Mouse (Mus musculus): ENCODE measurements around the gene Gm28308. TPM values are rescaled to one million over a fixed set of nuclear protein-coding genes. Genes with fewer than 3 reads are reported as not detected.

The Gm28308 gene
- polyA plus RNA-seq, 1 experiment from 2014 or later: not detected

GRCm38 (mm10) chr6:52183311-52184080 is 29.6 kb downstream of the Gm28308 start:
- Histone ChIP-seq H3K4me1 (ENCODE audit: control insufficient read depth, insufficient read depth, low read length) (peaks cover 50% of the 10 kb centered on the region), H3K27ac (ENCODE audit: low read length) (peak overlapping the region; percentile 86), H3K9ac (ENCODE audit: low read depth, low read length) (peak overlapping the region; percentile 53), H3K27me3 (replicated peaks; ENCODE audit: control insufficient read depth, insufficient read depth, low read length) (peaks cover 8% of the 10 kb centered on the region), H3K36me3 (ENCODE audit: control insufficient read depth, insufficient read depth, low read length) (no peaks in the 10 kb centered on the region), H3K9me3 (ENCODE audit: control insufficient read depth, low read length) (no peaks in the 10 kb centered on the region), H3K4me2 (ENCODE audit: low read depth, low read length) (peak overlapping the region; percentile 43), H3K4me3 (ENCODE audit: low read length) (peak overlapping the region; percentile 13; the same call in 1 of the 2 replicates)
- peak; percentile 63 for ATAC-seq
- WGBS: 18% methylated on average over 10 of the region's 10 CpGs

DNA sequence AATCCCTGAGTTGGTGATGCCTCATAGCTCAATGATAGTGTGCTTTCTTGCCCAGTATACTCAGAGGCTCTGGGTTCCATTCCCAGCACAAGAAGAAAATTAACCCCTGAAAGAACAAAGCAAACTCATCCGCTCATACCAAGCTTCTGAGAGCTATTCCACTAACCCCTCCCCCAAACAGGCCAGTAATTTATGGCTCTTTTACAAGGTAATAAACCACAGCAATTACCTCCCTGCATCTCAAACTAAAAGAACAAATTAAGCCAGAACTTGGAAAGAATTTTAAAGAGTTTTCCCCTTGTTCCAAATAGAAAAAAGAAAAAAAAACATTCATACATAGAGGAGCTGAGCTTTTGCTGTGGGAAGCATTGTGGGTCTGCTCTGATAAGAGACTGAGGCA is 30.3 kb downstream of the Gm28308 start:
- Histone ChIP-seq H3K4me3 (ENCODE audit: low read length) (0 out of 2 replicates have a peak overlapping the region, but pooled peaks have one; percentile 8), H3K9me3 (ENCODE audit: control insufficient read depth, low read length) (no peaks in the 10 kb centered on the region), H3K36me3 (ENCODE audit: control insufficient read depth, insufficient read depth, low read length) (no peaks in the 10 kb centered on the region), H3K27me3 (replicated peaks; ENCODE audit: control insufficient read depth, insufficient read depth, low read length) (peaks cover 8% of the 10 kb centered on the region), H3K27ac (ENCODE audit: low read length) (peak overlapping the region; percentile 86), H3K9ac (ENCODE audit: low read depth, low read length) (peak overlapping the region; percentile 53), H3K4me1 (ENCODE audit: control insufficient read depth, insufficient read depth, low read length) (peaks cover 51% of the 10 kb centered on the region), H3K4me2 (ENCODE audit: low read depth, low read length) (peak overlapping the region; percentile 43)
- ATAC-seq: peak; percentile 34; the same call in 1 of the 2 replicates
- WGBS: 40% methylated on average over 1 of the region's 1 CpGs

- H3K9me3 ChIP-seq (ENCODE audit: control insufficient read depth, low read length): no peaks in the 10 kb centered on the region
Measured at GRCm38 (mm10) chr6:52182030-52182429, 31.1 kb downstream of the Gm28308 start.

DNA sequence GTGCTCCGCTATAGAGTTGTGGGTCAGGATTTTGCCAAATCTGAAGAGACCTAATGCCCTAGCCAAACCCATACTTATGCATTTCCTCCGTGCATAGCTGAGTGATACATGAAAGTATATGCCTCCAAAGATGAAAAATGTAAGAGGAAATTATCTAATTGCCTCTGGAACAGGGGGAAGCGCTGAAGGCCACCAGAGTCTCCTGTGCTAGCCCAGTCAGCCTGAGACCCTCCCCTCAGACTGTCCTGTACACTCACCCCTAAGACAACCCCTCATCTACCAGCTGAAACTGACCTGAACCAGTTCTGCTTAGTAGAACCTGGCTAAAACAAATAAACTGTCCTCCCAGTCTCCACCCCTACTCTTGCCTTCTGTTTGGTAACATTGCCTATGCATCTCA is 32.4 kb downstream of the Gm28308 start:
- no peak for ATAC-seq
- Histone ChIP-seq H3K27ac (ENCODE audit: low read length) (peak overlapping the region; percentile 61), H3K4me2 (ENCODE audit: low read depth, low read length) (peak overlapping the region; percentile 82), H3K9ac (ENCODE audit: low read depth, low read length) (peak overlapping the region; percentile 79), H3K27me3 (replicated peaks; ENCODE audit: control insufficient read depth, insufficient read depth, low read length) (peaks cover 8% of the 10 kb centered on the region), H3K36me3 (ENCODE audit: control insufficient read depth, insufficient read depth, low read length) (no peaks in the 10 kb centered on the region), H3K4me3 (ENCODE audit: low read length) (peak overlapping the region; percentile 63), H3K9me3 (ENCODE audit: control insufficient read depth, low read length) (no peaks in the 10 kb centered on the region), H3K4me1 (ENCODE audit: control insufficient read depth, insufficient read depth, low read length) (peaks cover 60% of the 10 kb centered on the region)
- 42% methylated on average over 3 of the region's 3 CpGs for WGBS

More at GRCm38 (mm10) chr6:52182030-52182429, 31.1 kb downstream of the Gm28308 start:
- H3K9ac ChIP-seq (ENCODE audit: low read depth, low read length): 0 out of 2 replicates have a peak overlapping the region, but pooled peaks have one; percentile 79
- H3K27ac ChIP-seq (ENCODE audit: low read length): no peak overlapping the region
- ATAC-seq: no peak
- no peak overlapping the region for H3K4me3 ChIP-seq (ENCODE audit: low read length)
- no peaks in the 10 kb centered on the region for H3K36me3 ChIP-seq (ENCODE audit: control insufficient read depth, insufficient read depth, low read length)
- H3K4me2 ChIP-seq (ENCODE audit: low read depth, low read length): no peak overlapping the region
- H3K4me1 ChIP-seq (ENCODE audit: control insufficient read depth, insufficient read depth, low read length): peaks cover 58% of the 10 kb centered on the region
- WGBS: 50% methylated on average over 2 of the region's 2 CpGs
- peaks cover 8% of the 10 kb centered on the region for H3K27me3 ChIP-seq (replicated peaks; ENCODE audit: control insufficient read depth, insufficient read depth, low read length)

DNA sequence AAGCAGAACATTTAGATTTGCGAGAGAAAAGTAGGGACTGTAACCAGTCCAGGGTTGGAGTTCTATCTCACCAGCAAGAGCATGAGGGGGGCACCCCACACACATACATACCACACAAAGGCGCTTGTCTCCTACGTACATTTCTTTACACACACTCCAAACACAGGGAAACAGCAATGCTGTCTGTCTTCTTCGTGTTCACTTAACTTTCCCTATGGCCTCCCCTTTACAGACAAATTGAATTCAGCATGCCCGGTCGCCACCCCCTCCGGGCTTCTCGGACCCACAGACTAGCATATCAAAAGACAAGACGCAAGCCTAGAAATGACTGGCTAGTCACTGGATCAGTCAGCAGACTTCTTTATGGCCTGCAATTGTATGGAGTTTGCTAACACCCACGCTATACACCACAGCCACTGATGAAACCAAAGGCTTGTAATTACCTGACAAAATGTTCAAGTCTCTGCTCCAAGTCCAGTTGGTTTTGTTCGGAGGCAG is 32.9 kb downstream of the Gm28308 start:
- Histone ChIP-seq H3K4me3 (ENCODE audit: low read length) (peak overlapping the region; percentile 63), H3K4me2 (ENCODE audit: low read depth, low read length) (peak overlapping the region; percentile 82), H3K36me3 (ENCODE audit: control insufficient read depth, insufficient read depth, low read length) (no peaks in the 10 kb centered on the region), H3K9ac (ENCODE audit: low read depth, low read length) (peak overlapping the region; percentile 79), H3K4me1 (ENCODE audit: control insufficient read depth, insufficient read depth, low read length) (peaks cover 55% of the 10 kb centered on the region), H3K9me3 (ENCODE audit: control insufficient read depth, low read length) (no peaks in the 10 kb centered on the region), H3K27ac (ENCODE audit: low read length) (peak overlapping the region; percentile 61), H3K27me3 (replicated peaks; ENCODE audit: control insufficient read depth, insufficient read depth, low read length) (peaks cover 8% of the 10 kb centered on the region)
- WGBS: 43% methylated on average over 11 of the region's 11 CpGs
- no peak for ATAC-seq

DNA sequence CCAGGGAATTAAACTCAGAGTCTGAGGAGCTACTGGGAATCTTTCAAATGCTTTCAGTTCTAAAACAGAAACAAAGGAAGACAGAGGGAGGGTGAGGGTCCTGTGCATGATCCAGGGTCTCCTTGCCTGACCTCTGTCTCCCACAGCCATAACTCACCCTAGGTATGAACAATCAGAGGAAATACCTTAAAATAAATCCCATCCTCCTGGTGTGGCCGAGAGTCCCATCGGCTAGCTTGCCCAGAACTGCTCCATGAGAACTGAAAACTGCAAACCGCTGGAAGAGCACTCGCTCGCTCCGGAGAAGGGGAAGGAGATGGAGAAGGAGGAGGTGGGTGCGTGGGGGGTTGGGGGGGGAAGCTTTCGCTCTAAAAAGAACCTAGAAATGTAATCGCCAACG is 33.4 kb downstream of the Gm28308 start:
- H3K9ac ChIP-seq (ENCODE audit: low read depth, low read length): peak overlapping the region; percentile 79
- peak overlapping the region; percentile 61 for H3K27ac ChIP-seq (ENCODE audit: low read length)
- ATAC-seq: no peak
- H3K36me3 ChIP-seq (ENCODE audit: control insufficient read depth, insufficient read depth, low read length): no peaks in the 10 kb centered on the region
- peaks cover 8% of the 10 kb centered on the region for H3K27me3 ChIP-seq (replicated peaks; ENCODE audit: control insufficient read depth, insufficient read depth, low read length)
- peak overlapping the region; percentile 82 for H3K4me2 ChIP-seq (ENCODE audit: low read depth, low read length)
- peaks cover 50% of the 10 kb centered on the region for H3K4me1 ChIP-seq (ENCODE audit: control insufficient read depth, insufficient read depth, low read length)
- 36% methylated on average over 10 of the region's 10 CpGs for WGBS
- no peaks in the 10 kb centered on the region for H3K9me3 ChIP-seq (ENCODE audit: control insufficient read depth, low read length)
- peak overlapping the region; percentile 63 for H3K4me3 ChIP-seq (ENCODE audit: low read length)

- Histone ChIP-seq H3K27me3 (replicated peaks; ENCODE audit: control insufficient read depth, insufficient read depth, low read length) (peaks cover 8% of the 10 kb centered on the region), H3K9me3 (ENCODE audit: control insufficient read depth, low read length) (no peaks in the 10 kb centered on the region), H3K36me3 (ENCODE audit: control insufficient read depth, insufficient read depth, low read length) (no peaks in the 10 kb centered on the region), H3K27ac (ENCODE audit: low read length) (peak overlapping the region; percentile 61), H3K4me2 (ENCODE audit: low read depth, low read length) (peak overlapping the region; percentile 82), H3K4me1 (ENCODE audit: control insufficient read depth, insufficient read depth, low read length) (peaks cover 44% of the 10 kb centered on the region), H3K4me3 (ENCODE audit: low read length) (peak overlapping the region; percentile 63), H3K9ac (ENCODE audit: low read depth, low read length) (peak overlapping the region; percentile 79)
- ATAC-seq: no peak
- WGBS: 37% methylated on average over 4 of the region's 4 CpGs
Measured at GRCm38 (mm10) chr6:52178918-52179665, 34.0 kb downstream of the Gm28308 start.

- 11% methylated on average over 9 of the region's 9 CpGs for WGBS
- H3K27ac ChIP-seq (ENCODE audit: low read length): peak overlapping the region; percentile 96
- peaks cover 8% of the 10 kb centered on the region for H3K27me3 ChIP-seq (replicated peaks; ENCODE audit: control insufficient read depth, insufficient read depth, low read length)
- H3K36me3 ChIP-seq (ENCODE audit: control insufficient read depth, insufficient read depth, low read length): no peaks in the 10 kb centered on the region
- ATAC-seq: no peak
- peaks cover 34% of the 10 kb centered on the region for H3K4me1 ChIP-seq (ENCODE audit: control insufficient read depth, insufficient read depth, low read length)
- H3K4me2 ChIP-seq (ENCODE audit: low read depth, low read length): peak overlapping the region; percentile 82
- H3K4me3 ChIP-seq (ENCODE audit: low read length): peak overlapping the region; percentile 63
- peak overlapping the region; percentile 79 for H3K9ac ChIP-seq (ENCODE audit: low read depth, low read length)
- H3K9me3 ChIP-seq (ENCODE audit: control insufficient read depth, low read length): no peaks in the 10 kb centered on the region
Measured at GRCm38 (mm10) chr6:52177806-52178205, 35.3 kb downstream of the Gm28308 start.

- ATAC-seq: no peak
- WGBS: 2% methylated on average over 36 of the region's 36 CpGs
- peak within 1 kb of the TSS; percentile 82 for H3K4me2 ChIP-seq (ENCODE audit: low read depth, low read length)
- H3K9me3 ChIP-seq (ENCODE audit: control insufficient read depth, low read length): no peaks in the 10 kb centered on the region
- peak within 1 kb of the TSS; percentile 63 for H3K4me3 ChIP-seq (ENCODE audit: low read length)
- no peaks in the 10 kb centered on the region for H3K36me3 ChIP-seq (ENCODE audit: control insufficient read depth, insufficient read depth, low read length)
- H3K9ac ChIP-seq (ENCODE audit: low read depth, low read length): peak within 1 kb of the TSS; percentile 79
- peaks cover 41% of the 10 kb centered on the region for H3K4me1 ChIP-seq (ENCODE audit: control insufficient read depth, insufficient read depth, low read length)
- H3K27me3 ChIP-seq (replicated peaks; ENCODE audit: control insufficient read depth, insufficient read depth, low read length): peaks cover 8% of the 10 kb centered on the region
- H3K27ac ChIP-seq (ENCODE audit: low read length): peak within 1 kb of the TSS; percentile 96
Measured at GRCm38 (mm10) chr6:52177061-52177735, 35.9 kb downstream of the Gm28308 start, which contains the start of gene 5730596B20Rik. 5730596B20Rik (plus strand) TSS chr6:52177498.
